Mouse (Mus musculus): ENCODE data around the gene Slc39a13. TPM values are rescaled to one million over a fixed set of nuclear protein-coding genes. Genes with fewer than 3 reads are reported as not detected.

The Slc39a13 gene
- polyA plus RNA-seq, 1 experiment from 2014 or later: 50.6 TPM

GRCm38 (mm10) chr2:91081775-91082695, 11.8 kb upstream of the Slc39a13 start, which contains the start of gene Spi1:
Gene Spi1 (plus strand): TSS chr2:91082390.
- Histone ChIP-seq H3K27ac (replicated peaks in 1 of 2; ENCODE audit: control insufficient read depth in 1 of 2, insufficient read depth in 1 of 2, low read depth in 2 of 2, low read length in 2 of 2) (peak within 1 kb of the TSS; percentile 28 to 49; a peak in 3 of 4 replicates), H3K9ac (ENCODE audit: low read length) (no peak within 1 kb of the TSS; the same call in 1 of the 2 replicates)

GRCm38 (mm10) chr2:91080784-91081513, 10.7 kb upstream of the Slc39a13 start:
- no peak for ATAC-seq (ENCODE audit: insufficient number of reproducible peaks, insufficient read depth, low FRiP score, low read depth)
- H3K4me2 ChIP-seq (ENCODE audit: low read length): no peak overlapping the region
- no peaks in the 10 kb centered on the region for H3K27me3 ChIP-seq (ENCODE audit: control insufficient read depth, insufficient read depth, low read length)
- 79% methylated on average over 8 of the region's 8 CpGs for WGBS
- H3K9ac ChIP-seq (ENCODE audit: low read length): no peak overlapping the region
- no peaks in the 10 kb centered on the region for H3K9me3 ChIP-seq (ENCODE audit: control insufficient read depth, low read length)
- no peaks in the 10 kb centered on the region for H3K36me3 ChIP-seq (ENCODE audit: control insufficient read depth, insufficient read depth, low read length)
- peaks cover 4 to 8% of the 10 kb centered on the region in 2 experiments; a peak in 1 of 4 replicates for H3K4me1 ChIP-seq (ENCODE audit: control insufficient read depth in 2 of 2, insufficient read depth in 2 of 2, low read length in 2 of 2)
- no peak overlapping the region for H3K4me3 ChIP-seq (ENCODE audit: control insufficient read depth in 1 of 2, insufficient read depth in 1 of 2, low read depth in 1 of 2, low read length in 2 of 2)
- H3K27ac ChIP-seq (replicated peaks in 1 of 2; ENCODE audit: control insufficient read depth in 1 of 2, insufficient read depth in 1 of 2, low read depth in 2 of 2, low read length in 2 of 2): no peak overlapping the region

More at GRCm38 (mm10) chr2:91081775-91082695, 11.8 kb upstream of the Slc39a13 start, which contains the start of gene Spi1:
- no peak within 1 kb of the TSS for H3K4me2 ChIP-seq (ENCODE audit: low read length)
- ATAC-seq (ENCODE audit: insufficient number of reproducible peaks, insufficient read depth, low FRiP score, low read depth): no peak
- H3K36me3 ChIP-seq (ENCODE audit: control insufficient read depth, insufficient read depth, low read length): no peaks in the 10 kb centered on the region
- H3K27me3 ChIP-seq (ENCODE audit: control insufficient read depth, insufficient read depth, low read length): no peaks in the 10 kb centered on the region
- peaks cover 4 to 8% of the 10 kb centered on the region in 2 experiments; a peak in 1 of 4 replicates for H3K4me1 ChIP-seq (ENCODE audit: control insufficient read depth in 2 of 2, insufficient read depth in 2 of 2, low read length in 2 of 2)
- no peak within 1 kb of the TSS for H3K4me3 ChIP-seq (ENCODE audit: control insufficient read depth in 1 of 2, insufficient read depth in 1 of 2, low read depth in 1 of 2, low read length in 2 of 2)
- H3K9me3 ChIP-seq (ENCODE audit: control insufficient read depth, low read length): no peaks in the 10 kb centered on the region
- WGBS: 84% methylated on average over 13 of the region's 13 CpGs

DNA sequence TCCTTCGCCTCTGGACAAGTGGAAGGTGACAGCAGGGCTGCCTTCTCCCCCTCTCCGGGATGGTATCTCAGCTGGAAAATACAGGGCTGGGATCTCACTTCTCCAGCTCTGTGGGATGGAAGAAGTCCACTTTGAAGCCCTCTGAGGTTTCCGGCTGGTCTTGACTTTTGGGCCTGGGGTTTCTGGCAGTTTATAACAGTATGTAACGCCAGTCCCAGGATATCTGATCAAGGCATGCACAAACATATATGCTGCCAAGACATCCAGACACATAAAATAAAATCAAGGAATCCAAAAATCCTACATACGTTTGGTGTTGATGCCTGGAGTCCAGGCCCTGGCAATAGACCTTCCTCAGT, 8.8 kb upstream of the Slc39a13 start:
- ATAC-seq (ENCODE audit: insufficient number of reproducible peaks, insufficient read depth, low FRiP score, low read depth): no peak
- Histone ChIP-seq H3K27ac (replicated peaks in 1 of 2; ENCODE audit: control insufficient read depth in 1 of 2, insufficient read depth in 1 of 2, low read depth in 2 of 2, low read length in 2 of 2) (0 out of 4 replicates have a peak overlapping the region, but pooled peaks of 1 of the 2 experiments have one; percentile 4), H3K9ac (ENCODE audit: low read length) (peak overlapping the region; percentile 67), H3K9me3 (ENCODE audit: control insufficient read depth, low read length) (no peaks in the 10 kb centered on the region), H3K4me3 (ENCODE audit: control insufficient read depth in 1 of 2, insufficient read depth in 1 of 2, low read depth in 1 of 2, low read length in 2 of 2) (peak overlapping the region; percentile 45 to 53), H3K4me1 (ENCODE audit: control insufficient read depth in 2 of 2, insufficient read depth in 2 of 2, low read length in 2 of 2) (peaks cover 4 to 8% of the 10 kb centered on the region in 2 experiments; a peak in 1 of 4 replicates), H3K4me2 (ENCODE audit: low read length) (peak overlapping the region; percentile 82), H3K27me3 (ENCODE audit: control insufficient read depth, insufficient read depth, low read length) (no peaks in the 10 kb centered on the region), H3K36me3 (ENCODE audit: control insufficient read depth, insufficient read depth, low read length) (no peaks in the 10 kb centered on the region)
- WGBS: 27% methylated on average over 5 of the region's 5 CpGs

DNA sequence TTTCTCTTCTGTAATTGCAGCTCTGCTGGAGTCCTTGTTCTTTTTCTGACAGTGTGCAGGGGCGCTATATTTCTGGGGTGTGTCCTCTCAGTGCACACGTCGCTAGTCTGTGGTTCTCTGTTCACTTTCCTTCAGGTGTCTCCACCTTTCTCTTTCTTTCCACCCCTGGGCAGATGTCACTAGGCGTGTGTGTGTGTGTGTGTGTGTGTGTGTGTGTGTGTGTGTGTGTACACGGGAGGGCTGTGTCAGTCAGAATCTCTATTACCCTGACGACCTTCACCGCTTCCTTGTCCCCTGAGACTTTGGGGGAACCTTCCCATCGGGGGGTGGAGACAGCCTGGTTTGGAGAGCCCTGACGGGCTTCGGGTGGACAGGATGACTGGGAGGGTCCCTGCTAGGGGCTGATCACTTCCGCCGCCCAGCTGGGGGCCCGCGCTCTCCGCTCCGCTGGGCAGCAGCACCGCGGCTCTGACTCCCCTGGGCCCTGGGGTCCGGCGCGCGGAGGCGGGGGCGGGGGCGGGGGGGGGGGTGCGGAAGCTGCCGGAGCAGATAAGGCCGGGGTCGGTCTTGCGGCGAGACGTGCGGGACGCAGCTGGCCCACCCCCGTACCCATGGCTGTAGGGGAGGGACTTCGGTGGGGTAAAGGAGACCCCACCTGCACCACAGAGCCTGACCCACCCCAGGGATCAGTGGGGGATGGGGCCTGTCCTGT, 8.3 kb upstream of the Slc39a13 start:
- peak overlapping the region; percentile 82 for H3K4me2 ChIP-seq (ENCODE audit: low read length)
- H3K4me3 ChIP-seq (ENCODE audit: control insufficient read depth in 1 of 2, insufficient read depth in 1 of 2, low read depth in 1 of 2, low read length in 2 of 2): peak overlapping the region; percentile 45 to 53
- peaks cover 4 to 8% of the 10 kb centered on the region in 2 experiments; a peak in 1 of 4 replicates for H3K4me1 ChIP-seq (ENCODE audit: control insufficient read depth in 2 of 2, insufficient read depth in 2 of 2, low read length in 2 of 2)
- no peaks in the 10 kb centered on the region for H3K27me3 ChIP-seq (ENCODE audit: control insufficient read depth, insufficient read depth, low read length)
- no peaks in the 10 kb centered on the region for H3K9me3 ChIP-seq (ENCODE audit: control insufficient read depth, low read length)
- under 1% methylated on average over 29 of the region's 36 CpGs for WGBS
- ATAC-seq (ENCODE audit: insufficient number of reproducible peaks, insufficient read depth, low FRiP score, low read depth): peak; percentile 41
- peak overlapping the region; percentile 67 for H3K9ac ChIP-seq (ENCODE audit: low read length)
- H3K36me3 ChIP-seq (ENCODE audit: control insufficient read depth, insufficient read depth, low read length): no peaks in the 10 kb centered on the region
- 0 out of 4 replicates have a peak overlapping the region, but pooled peaks of 1 of the 2 experiments have one; percentile 4 for H3K27ac ChIP-seq (replicated peaks in 1 of 2; ENCODE audit: control insufficient read depth in 1 of 2, insufficient read depth in 1 of 2, low read depth in 2 of 2, low read length in 2 of 2)

GRCm38 (mm10) chr2:91077957-91078313, 7.7 kb upstream of the Slc39a13 start:
- H3K27ac ChIP-seq (replicated peaks in 1 of 2; ENCODE audit: control insufficient read depth in 1 of 2, insufficient read depth in 1 of 2, low read depth in 2 of 2, low read length in 2 of 2): no peak overlapping the region
- H3K27me3 ChIP-seq (ENCODE audit: control insufficient read depth, insufficient read depth, low read length): no peaks in the 10 kb centered on the region
- no peak for ATAC-seq (ENCODE audit: insufficient number of reproducible peaks, insufficient read depth, low FRiP score, low read depth)
- peak overlapping the region; percentile 67 for H3K9ac ChIP-seq (ENCODE audit: low read length)
- H3K4me2 ChIP-seq (ENCODE audit: low read length): peak overlapping the region; percentile 82
- 20% methylated on average over 12 of the region's 12 CpGs for WGBS
- H3K4me3 ChIP-seq (ENCODE audit: control insufficient read depth in 1 of 2, insufficient read depth in 1 of 2, low read depth in 1 of 2, low read length in 2 of 2): peak overlapping the region; percentile 45 to 53
- H3K4me1 ChIP-seq (ENCODE audit: control insufficient read depth in 2 of 2, insufficient read depth in 2 of 2, low read length in 2 of 2): peaks cover 2 to 5% of the 10 kb centered on the region in 2 experiments; a peak in 1 of 4 replicates
- H3K36me3 ChIP-seq (ENCODE audit: control insufficient read depth, insufficient read depth, low read length): no peaks in the 10 kb centered on the region
- H3K9me3 ChIP-seq (ENCODE audit: control insufficient read depth, low read length): no peaks in the 10 kb centered on the region

DNA sequence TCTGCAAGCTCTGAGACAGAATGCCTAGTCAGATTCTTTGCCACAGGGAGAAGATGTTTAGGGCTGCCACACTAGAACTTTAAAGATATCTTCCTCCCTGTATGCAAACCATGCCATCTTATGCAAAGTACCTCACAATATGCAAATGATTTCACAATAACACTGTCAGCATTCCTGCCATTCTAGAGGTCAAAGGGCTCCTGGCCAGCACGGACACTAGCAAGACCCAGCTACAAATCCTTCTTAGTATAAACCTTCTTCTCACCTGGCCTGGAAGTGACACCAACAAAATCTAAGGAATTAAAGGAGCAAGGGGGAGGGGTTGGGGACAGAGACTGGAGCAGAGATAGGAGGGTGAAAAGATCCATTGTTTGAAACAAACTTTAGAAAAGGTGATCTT, 1.9 kb upstream of the Slc39a13 start:
- Histone ChIP-seq H3K4me1 (ENCODE audit: control insufficient read depth in 2 of 2, insufficient read depth in 2 of 2, low read length in 2 of 2) (peaks cover 17 to 25% of the 10 kb centered on the region in 2 experiments), H3K36me3 (ENCODE audit: control insufficient read depth, insufficient read depth, low read length) (peaks cover 11% of the 10 kb centered on the region), H3K27me3 (ENCODE audit: control insufficient read depth, insufficient read depth, low read length) (no peaks in the 10 kb centered on the region), H3K27ac (replicated peaks in 1 of 2; ENCODE audit: control insufficient read depth in 1 of 2, insufficient read depth in 1 of 2, low read depth in 2 of 2, low read length in 2 of 2) (no peak overlapping the region), H3K4me3 (ENCODE audit: control insufficient read depth in 1 of 2, insufficient read depth in 1 of 2, low read depth in 1 of 2, low read length in 2 of 2) (no peak overlapping the region), H3K9me3 (ENCODE audit: control insufficient read depth, low read length) (no peaks in the 10 kb centered on the region), H3K9ac (ENCODE audit: low read length) (no peak overlapping the region), H3K4me2 (ENCODE audit: low read length) (no peak overlapping the region)
- no peak for ATAC-seq (ENCODE audit: insufficient number of reproducible peaks, insufficient read depth, low FRiP score, low read depth)
- WGBS: 36% methylated on average over 1 of the region's 1 CpGs

DNA sequence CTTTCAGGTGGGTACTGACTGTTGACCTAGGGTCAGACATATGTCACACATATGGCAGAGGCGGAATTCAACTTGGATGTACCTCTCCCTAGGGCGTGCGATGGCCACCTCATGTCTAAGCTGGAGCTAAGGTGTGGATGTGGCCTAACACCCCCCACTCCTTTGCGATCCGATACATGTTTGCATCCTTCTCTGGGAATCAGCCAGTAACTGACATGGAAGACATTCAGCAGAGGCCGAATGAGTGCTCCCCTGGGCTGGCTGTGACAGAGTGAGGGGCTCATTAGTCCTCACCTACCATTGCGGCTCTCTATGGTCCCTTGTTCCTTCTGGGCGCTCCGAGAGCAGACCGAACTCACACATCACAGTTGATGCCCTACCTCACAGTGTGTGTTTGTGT, 842 bp upstream of the Slc39a13 start:
- 86% methylated on average over 10 of the region's 10 CpGs for WGBS
- Histone ChIP-seq H3K27me3 (ENCODE audit: control insufficient read depth, insufficient read depth, low read length) (no peaks in the 10 kb centered on the region), H3K27ac (replicated peaks in 1 of 2; ENCODE audit: control insufficient read depth in 1 of 2, insufficient read depth in 1 of 2, low read depth in 2 of 2, low read length in 2 of 2) (peak overlapping the region; percentile 75 to 91), H3K4me1 (ENCODE audit: control insufficient read depth in 2 of 2, insufficient read depth in 2 of 2, low read length in 2 of 2) (peaks cover 17 to 31% of the 10 kb centered on the region in 2 experiments), H3K4me2 (ENCODE audit: low read length) (peak overlapping the region; percentile 93), H3K9ac (ENCODE audit: low read length) (peak overlapping the region; percentile 86), H3K9me3 (ENCODE audit: control insufficient read depth, low read length) (no peaks in the 10 kb centered on the region), H3K36me3 (ENCODE audit: control insufficient read depth, insufficient read depth, low read length) (peaks cover 20% of the 10 kb centered on the region), H3K4me3 (ENCODE audit: control insufficient read depth in 1 of 2, insufficient read depth in 1 of 2, low read depth in 1 of 2, low read length in 2 of 2) (peak overlapping the region; percentile 59 to 76; a peak in 3 of 4 replicates)
- no peak for ATAC-seq (ENCODE audit: insufficient number of reproducible peaks, insufficient read depth, low FRiP score, low read depth)

Measured in heart, embryonic 14.5 days (tissue).